Mouse (Mus musculus) liver, embryonic 16.5 days (tissue): ENCODE results near the gene Ncam1. TPM values are rescaled to one million over a fixed set of nuclear protein-coding genes. Genes with fewer than 3 reads are reported as not detected.

ENCODE experiments used
- ATAC-seq: fragments of 200-750 bp; cut with Nextera tagmentation; 2 replicates; pipeline ENCODE4 v1.8.0; 2017; ENCODE audit warnings: low read depth, mild to moderate bottlenecking, moderate number of reproducible peaks, moderate library complexity
- H3K27ac ChIP-seq: fragments of 300-500 bp; sonication (generic); 2 replicates; pipeline ENCODE4 v1.5.1; 2014; ENCODE audit warnings: mild to moderate bottlenecking, low read length
- H3K27me3 ChIP-seq: fragments of 300-500 bp; sonication (generic); 2 replicates; pipeline ENCODE4 v1.6.1; 2014; ENCODE audit warnings: low read depth, low read length, mixed read lengths; ENCODE audit not compliant: control insufficient read depth, insufficient read depth
- H3K36me3 ChIP-seq: fragments of 300-500 bp; sonication (generic); 2 replicates; pipeline ENCODE4 v1.6.1; 2014; ENCODE audit warnings: mild to moderate bottlenecking; ENCODE audit not compliant: control insufficient read depth, insufficient read depth
- H3K4me1 ChIP-seq: fragments of 300-500 bp; sonication (generic); 2 replicates; pipeline ENCODE4 v1.6.1; 2014; ENCODE audit warnings: low read depth, low read length, mixed read lengths; ENCODE audit not compliant: control insufficient read depth
- H3K4me2 ChIP-seq: fragments of 300-500 bp; sonication (generic); 2 replicates; pipeline ENCODE4 v1.6.1; 2014; ENCODE audit warnings: low read depth, low read length, mixed read lengths
- H3K4me3 ChIP-seq: fragments of 300-500 bp; sonication (generic); 2 replicates; pipeline ENCODE4 v1.5.1; 2014; ENCODE audit warnings: low read depth, mild to moderate bottlenecking, low read length
- H3K9ac ChIP-seq: fragments of 300-500 bp; sonication (generic); 2 replicates; pipeline ENCODE4 v1.6.1; 2014; ENCODE audit warnings: low read depth, low read length
- H3K9me3 ChIP-seq: fragments of 300-500 bp; sonication (generic); replicated peaks from 2 replicates; pipeline ENCODE4 v1.6.1; 2016; ENCODE audit warnings: low read length; ENCODE audit not compliant: control insufficient read depth
- WGBS: fragments of 180-500 bp; shearing (Covaris S2); extraction: QIAGEN DNeasy Blood & Tissue Kit; methylation state at CpG from one replicate; pipeline ENCODE4 v1.1.7; 2014; ENCODE audit not compliant: insufficient replicate concordance; 5-methylcytosine and 5-hydroxymethylcytosine counted together
- polyA plus RNA-seq: library from polyadenylated mRNA; unstranded; fragments of >200 nt; fragmentation: Nextera tagmentation; extraction: Ambion mirVana; gene quantifications from 2 replicates; pipeline ENCODE4 v1.2.1, GENCODE M21; 2015

Gene Ncam1
- polyA plus RNA-seq, 1 experiment from 2014 or later, result 4.6 TPM

GRCm38 (mm10) chr9:49529366-49529959 lies 269.3 kb downstream of the Ncam1 start:
- no peak overlapping the region for H3K9ac ChIP-seq
- H3K27me3 ChIP-seq, result no peaks in the 10 kb centered on the region
- H3K4me2 ChIP-seq, result no peak overlapping the region
- no peak overlapping the region for H3K27ac ChIP-seq
- ATAC-seq, result no peak
- H3K4me3 ChIP-seq, result no peak overlapping the region
- no peaks in the 10 kb centered on the region for H3K4me1 ChIP-seq
- H3K9me3 ChIP-seq, result no peaks in the 10 kb centered on the region
- no peaks in the 10 kb centered on the region for H3K36me3 ChIP-seq
- 55% methylated on average over 8 of the region's 8 CpGs for WGBS

- Histone ChIP-seq H3K4me1 (no peaks in the 10 kb centered on the region), H3K9me3 (no peaks in the 10 kb centered on the region), H3K27me3 (no peaks in the 10 kb centered on the region), H3K4me3 (no peak overlapping the region), H3K27ac (no peak overlapping the region), H3K4me2 (no peak overlapping the region), H3K36me3 (no peaks in the 10 kb centered on the region), H3K9ac (no peak overlapping the region)
- ATAC-seq, result no peak
- WGBS, result 43% methylated on average over 10 of the region's 10 CpGs
Observed at GRCm38 (mm10) chr9:49528943-49529342, 269.8 kb downstream of the Ncam1 start.

DNA sequence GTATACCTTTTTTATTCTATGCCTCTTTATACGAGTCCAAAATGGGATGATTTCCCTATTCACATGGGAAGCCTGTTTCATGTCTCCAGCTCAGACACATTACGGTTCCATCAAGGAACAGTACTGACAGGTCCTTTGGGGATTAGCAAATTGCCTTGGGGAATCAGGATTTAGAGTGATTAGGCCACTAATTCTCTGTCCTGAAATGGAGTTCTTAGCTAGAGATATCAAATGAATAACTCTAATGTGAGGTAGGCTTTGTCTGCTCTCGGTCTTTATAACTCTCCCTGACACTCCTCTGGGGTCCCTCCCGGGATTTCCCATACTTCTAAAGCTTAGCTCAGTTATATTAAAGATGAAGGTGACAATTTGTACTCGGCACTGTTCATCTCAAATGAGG lies 270.7 kb downstream of the Ncam1 start:
- WGBS, result 61% methylated on average over 5 of the region's 5 CpGs
- no peaks in the 10 kb centered on the region for H3K27me3 ChIP-seq

GRCm38 (mm10) chr9:49527340-49527739 lies 271.4 kb downstream of the Ncam1 start:
- no peaks in the 10 kb centered on the region for H3K27me3 ChIP-seq
- H3K9me3 ChIP-seq, result no peaks in the 10 kb centered on the region
- H3K27ac ChIP-seq, result no peak overlapping the region
- no peak overlapping the region for H3K9ac ChIP-seq
- no peak overlapping the region for H3K4me3 ChIP-seq
- H3K4me1 ChIP-seq, result no peaks in the 10 kb centered on the region
- no peak overlapping the region for H3K4me2 ChIP-seq
- no peak for ATAC-seq
- no peaks in the 10 kb centered on the region for H3K36me3 ChIP-seq
- 61% methylated on average over 8 of the region's 8 CpGs for WGBS

More for the DNA sequence above, 270.7 kb downstream of the Ncam1 start:
- H3K36me3 ChIP-seq, result no peaks in the 10 kb centered on the region
- no peak overlapping the region for H3K4me3 ChIP-seq
- no peak overlapping the region for H3K9ac ChIP-seq
- H3K9me3 ChIP-seq, result no peaks in the 10 kb centered on the region
- ATAC-seq, result no peak
- H3K27ac ChIP-seq, result no peak overlapping the region
- no peak overlapping the region for H3K4me2 ChIP-seq
- H3K4me1 ChIP-seq, result no peaks in the 10 kb centered on the region

DNA sequence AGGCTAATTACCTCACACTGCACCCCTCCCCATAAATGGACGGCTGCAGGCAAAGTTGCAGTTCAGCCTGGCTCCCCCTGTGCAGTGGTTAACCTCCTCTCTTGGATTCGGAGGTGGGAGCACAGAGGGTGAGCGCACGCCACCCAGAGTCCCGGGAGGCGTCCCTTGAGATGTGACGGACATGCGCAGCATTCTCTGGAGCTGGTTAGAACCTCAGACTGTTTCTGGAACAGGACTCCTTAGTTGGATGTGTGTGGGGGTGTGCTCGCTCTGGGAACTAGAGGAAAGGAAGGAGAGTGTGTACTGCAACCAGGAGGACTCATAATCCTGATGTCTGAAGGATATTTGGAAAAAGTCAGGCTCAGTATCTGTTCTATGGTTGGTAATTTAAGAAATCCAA lies 274.0 kb downstream of the Ncam1 start:
- H3K36me3 ChIP-seq, result no peaks in the 10 kb centered on the region
- no peaks in the 10 kb centered on the region for H3K4me1 ChIP-seq
- no peak overlapping the region for H3K4me3 ChIP-seq
- H3K9me3 ChIP-seq, result no peaks in the 10 kb centered on the region
- H3K27ac ChIP-seq, result no peak overlapping the region
- no peak overlapping the region for H3K4me2 ChIP-seq
- 55% methylated on average over 9 of the region's 9 CpGs for WGBS
- no peak overlapping the region for H3K9ac ChIP-seq
- no peak for ATAC-seq
- H3K27me3 ChIP-seq, result no peaks in the 10 kb centered on the region

- ATAC-seq, result no peak
- H3K4me3 ChIP-seq, result no peak overlapping the region
- no peaks in the 10 kb centered on the region for H3K27me3 ChIP-seq
- H3K4me2 ChIP-seq, result no peak overlapping the region
- H3K36me3 ChIP-seq, result no peaks in the 10 kb centered on the region
- H3K9ac ChIP-seq, result no peak overlapping the region
- H3K4me1 ChIP-seq, result no peaks in the 10 kb centered on the region
- no peak overlapping the region for H3K27ac ChIP-seq
- H3K9me3 ChIP-seq, result no peaks in the 10 kb centered on the region
- 61% methylated on average over 9 of the region's 9 CpGs for WGBS
Observed at GRCm38 (mm10) chr9:49523881-49524280, 274.8 kb downstream of the Ncam1 start.

DNA sequence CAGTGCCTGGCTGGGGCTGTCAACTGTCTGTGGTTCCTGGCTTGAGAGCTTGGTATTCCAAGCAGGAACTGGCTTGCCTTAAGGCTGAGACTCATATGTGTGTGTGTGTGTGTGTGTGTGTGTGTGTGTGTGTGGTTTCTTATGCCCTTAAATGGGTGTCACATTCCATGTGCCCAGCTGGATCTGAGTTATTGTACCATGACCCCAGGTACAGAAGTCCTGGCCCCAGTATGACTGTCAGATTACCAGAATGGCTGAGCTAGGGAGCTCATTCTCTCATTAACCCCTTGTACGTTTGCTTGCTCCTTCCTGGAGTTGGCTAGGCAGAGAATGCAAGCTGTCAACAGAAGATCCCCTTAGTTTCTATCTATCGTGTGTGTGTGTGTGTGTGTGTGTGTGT lies 284.4 kb downstream of the Ncam1 start:
- Histone ChIP-seq H3K27me3 (no peaks in the 10 kb centered on the region), H3K4me2 (no peak overlapping the region), H3K9ac (no peak overlapping the region), H3K9me3 (no peaks in the 10 kb centered on the region), H3K4me3 (no peak overlapping the region), H3K36me3 (no peaks in the 10 kb centered on the region), H3K27ac (no peak overlapping the region), H3K4me1 (no peaks in the 10 kb centered on the region)
- WGBS, result 54% methylated on average over 2 of the region's 2 CpGs
- ATAC-seq, result no peak

DNA sequence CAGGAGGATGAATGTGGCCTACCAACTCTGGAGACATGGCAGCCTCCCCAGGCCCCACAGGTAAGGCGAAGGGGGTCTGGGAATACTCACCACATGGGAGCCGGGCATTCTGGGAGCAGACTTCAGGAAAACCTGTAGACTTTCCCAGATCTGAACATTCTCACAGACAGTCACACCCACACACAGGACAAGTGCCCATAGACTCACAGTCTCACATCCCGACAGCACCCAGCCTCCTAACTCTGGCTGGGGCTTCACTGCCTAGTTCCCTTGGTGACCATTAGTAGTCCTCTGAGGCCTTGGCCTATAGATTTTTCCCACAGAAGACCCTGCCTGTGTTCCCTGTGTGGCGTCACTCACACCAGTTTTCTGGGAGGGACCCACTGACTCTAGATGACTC lies 288.1 kb downstream of the Ncam1 start:
- 71% methylated on average over 4 of the region's 4 CpGs for WGBS

GRCm38 (mm10) chr9:49509628-49510027 lies 289.1 kb downstream of the Ncam1 start:
- H3K9me3 ChIP-seq, result no peaks in the 10 kb centered on the region
- H3K27ac ChIP-seq, result no peak overlapping the region
- no peak overlapping the region for H3K9ac ChIP-seq
- H3K4me1 ChIP-seq, result no peaks in the 10 kb centered on the region
- no peak overlapping the region for H3K4me3 ChIP-seq
- 79% methylated on average over 8 of the region's 8 CpGs for WGBS
- ATAC-seq, result no peak
- H3K36me3 ChIP-seq, result no peaks in the 10 kb centered on the region
- H3K27me3 ChIP-seq, result no peaks in the 10 kb centered on the region
- no peak overlapping the region for H3K4me2 ChIP-seq

More for the DNA sequence above, 288.1 kb downstream of the Ncam1 start:
- no peaks in the 10 kb centered on the region for H3K9me3 ChIP-seq
- no peak overlapping the region for H3K27ac ChIP-seq
- no peaks in the 10 kb centered on the region for H3K27me3 ChIP-seq
- no peak for ATAC-seq
- no peak overlapping the region for H3K9ac ChIP-seq
- H3K4me1 ChIP-seq, result no peaks in the 10 kb centered on the region
- H3K4me2 ChIP-seq, result no peak overlapping the region
- H3K4me3 ChIP-seq, result no peak overlapping the region
- H3K36me3 ChIP-seq, result no peaks in the 10 kb centered on the region
